ENCODE assay signal across 1 mouse cellular context in the genomic region with DNA sequence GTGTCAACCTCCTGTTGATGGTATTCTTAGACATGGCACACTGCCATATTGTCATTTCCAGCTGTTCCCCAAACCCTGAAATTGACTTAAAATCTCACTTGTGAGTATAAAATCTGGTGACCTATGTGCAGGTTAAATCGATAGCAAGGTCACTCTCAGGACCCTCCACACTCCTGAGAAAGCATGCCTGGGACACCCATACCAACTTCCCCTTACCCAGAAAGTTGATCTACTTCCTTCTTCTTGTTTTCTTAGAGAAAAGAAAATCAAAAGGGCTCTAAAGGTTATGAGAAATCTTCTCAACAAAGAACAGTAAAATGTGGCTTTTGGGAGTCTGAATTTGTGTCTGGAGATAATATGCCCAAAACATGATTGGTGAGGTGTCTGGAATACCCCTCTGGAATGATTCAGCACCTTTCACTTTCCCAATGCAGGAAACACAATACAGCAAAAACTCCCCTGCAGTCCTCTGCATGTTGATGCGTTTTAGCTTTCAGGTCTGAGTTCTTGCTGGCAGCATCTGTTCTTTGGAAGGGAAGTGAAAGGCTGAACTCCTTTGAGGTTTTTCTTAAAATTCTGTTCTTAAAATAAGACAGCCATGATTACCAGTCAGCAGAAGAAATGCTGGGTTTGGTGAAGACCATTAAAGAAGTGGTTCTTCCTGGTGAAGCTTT.
TF ChIP-seq lines count a peak whose summit lies in the region.

No protein-coding gene starts in this region.

TF ChIP-seq in CH12.LX, 34 proteins besides CTCF, POLR2A, EP300 and RAD21 (continued from another document):
- no peak for TF ChIP-seq UBTF (IDR thresholded peaks at IDR 0.05; ENCODE audit: low read depth, low read length)
- no peak for TF ChIP-seq USF1 (IDR thresholded peaks at IDR 0.05; ENCODE audit: low read depth, low read length)
- no peak for TF ChIP-seq MXI1 (IDR thresholded peaks at IDR 0.05; ENCODE audit: low read depth, low read length)
- TF ChIP-seq POLR2AphosphoS2 (IDR thresholded peaks at IDR 0.05; ENCODE audit: low read depth, low read length) = no peak
- TF ChIP-seq HCFC1 (IDR thresholded peaks at IDR 0.05; ENCODE audit: low read depth, low read length) = no peak; the same call in 1 of the 2 replicates
- TF ChIP-seq JUN (IDR thresholded peaks at IDR 0.05; ENCODE audit: insufficient read depth, low read depth, low read length) = peak; percentile 61
- TF ChIP-seq ZKSCAN1 (IDR thresholded peaks at IDR 0.05; ENCODE audit: borderline replicate concordance, low read depth, low read length) = no peak
- no peak for TF ChIP-seq KAT2A (IDR thresholded peaks at IDR 0.05; ENCODE audit: insufficient replicate concordance, low read length)
- no peak for TF ChIP-seq NRF1 (IDR thresholded peaks at IDR 0.05; ENCODE audit: low read depth, low read length)
- 0 out of 2 replicates have a peak, but pooled peaks have one; percentile 74 for TF ChIP-seq RCOR1 (conservative IDR thresholded peaks at IDR 0.05; ENCODE audit: low read depth, low read length)
- no peak for TF ChIP-seq E2F4 (IDR thresholded peaks at IDR 0.05; ENCODE audit: insufficient replicate concordance, low read depth, low read length)
- TF ChIP-seq MAFK (IDR thresholded peaks at IDR 0.05; ENCODE audit: insufficient replicate concordance, low read length) = peak; percentile 97
